Mouse (Mus musculus): ENCODE data around the gene Popdc2. TPM values are rescaled to one million over a fixed set of nuclear protein-coding genes. Genes with fewer than 3 reads are reported as not detected.

The Popdc2 gene
- polyA plus RNA-seq, 1 experiment, result 6.5 TPM

GRCm38 (mm10) chr16:38354185-38354913 lies 7.7 kb upstream of the Popdc2 start:
- H3K27ac ChIP-seq (ENCODE audit: insufficient read depth, low read depth, low read length), result no peak overlapping the region
- H3K27me3 ChIP-seq (ENCODE audit: control insufficient read depth, insufficient read depth, low read length), result no peaks in the 10 kb centered on the region
- peaks cover 2% of the 10 kb centered on the region; the same call in 1 of the 2 replicates for H3K4me1 ChIP-seq (ENCODE audit: control insufficient read depth, insufficient read depth, insufficient read length, low read length)
- WGBS, result 77% methylated on average over 5 of the region's 5 CpGs
- TF ChIP-seq POLR2A (IDR thresholded peaks at IDR 0.05; ENCODE audit: low read depth, low read length) (no peak), CTCF (IDR thresholded peaks at IDR 0.05; ENCODE audit: extremely low read depth, insufficient read length, insufficient replicate concordance, low read depth, low read length) (no peak)
- peaks cover 26% of the 10 kb centered on the region for H3K36me3 ChIP-seq (ENCODE audit: control insufficient read depth, insufficient read depth, low read length)
- H3K4me3 ChIP-seq (ENCODE audit: low read depth, low read length), result no peak overlapping the region

DNA sequence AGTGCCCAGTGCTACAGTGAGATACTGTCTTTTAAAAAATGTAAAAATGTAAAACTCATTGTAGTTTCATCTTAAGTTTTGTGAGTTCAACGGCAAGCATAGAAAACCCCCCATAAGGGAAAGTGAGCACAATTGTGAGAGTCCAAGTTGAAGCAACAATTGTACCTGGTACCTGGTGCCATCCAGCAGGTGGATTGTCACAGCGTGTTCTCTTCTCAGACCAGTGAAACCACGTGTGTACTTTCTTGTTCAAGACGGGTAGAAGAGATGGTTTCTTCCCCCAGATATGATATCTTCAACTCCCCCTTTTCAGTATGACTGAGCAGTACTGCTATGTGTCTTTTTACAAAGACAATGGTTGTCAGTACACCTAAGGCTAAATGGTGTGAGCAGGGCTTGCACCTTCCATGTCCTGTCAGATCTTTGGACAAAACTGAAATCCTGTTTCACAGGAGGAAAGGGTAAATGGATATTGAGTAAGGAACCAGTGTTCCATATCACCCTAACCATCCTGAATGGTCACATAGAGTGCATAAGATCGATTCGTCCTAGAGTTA lies 3.7 kb upstream of the Popdc2 start:
- H3K4me1 ChIP-seq (ENCODE audit: control insufficient read depth, insufficient read depth, insufficient read length, low read length), result peaks cover 3% of the 10 kb centered on the region; the same call in 1 of the 2 replicates
- 86% methylated on average over 6 of the region's 6 CpGs for WGBS
- H3K27ac ChIP-seq (ENCODE audit: insufficient read depth, low read depth, low read length), result no peak overlapping the region
- H3K27me3 ChIP-seq (ENCODE audit: control insufficient read depth, insufficient read depth, low read length), result no peaks in the 10 kb centered on the region
- TF ChIP-seq POLR2A (IDR thresholded peaks at IDR 0.05; ENCODE audit: low read depth, low read length), result no peak
- no peak for TF ChIP-seq CTCF (IDR thresholded peaks at IDR 0.05; ENCODE audit: extremely low read depth, insufficient read length, insufficient replicate concordance, low read depth, low read length)
- no peak overlapping the region for H3K4me3 ChIP-seq (ENCODE audit: low read depth, low read length)
- H3K36me3 ChIP-seq (ENCODE audit: control insufficient read depth, insufficient read depth, low read length), result peaks cover 3% of the 10 kb centered on the region; the same call in 1 of the 2 replicates

DNA sequence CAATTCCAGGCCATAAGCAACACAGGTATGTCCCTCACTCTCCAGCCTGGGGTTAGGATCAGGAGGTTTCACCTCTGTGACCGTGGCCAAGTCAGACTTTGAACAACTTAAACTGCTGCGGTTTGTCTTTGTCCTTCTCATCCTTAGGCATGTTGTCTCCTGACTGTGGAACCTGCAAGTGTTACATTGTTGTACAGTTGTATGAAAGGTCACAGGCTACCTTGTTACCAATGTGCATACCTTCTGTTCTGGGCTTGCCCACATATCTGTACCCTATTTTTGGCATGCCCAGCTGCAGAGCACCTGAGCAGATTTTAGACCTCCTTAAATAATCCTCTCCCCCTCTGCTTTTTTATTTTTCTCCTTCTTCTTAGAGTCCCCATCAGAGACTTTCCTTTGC lies 2.8 kb upstream of the Popdc2 start:
- Histone ChIP-seq H3K36me3 (ENCODE audit: control insufficient read depth, insufficient read depth, low read length) (peaks cover 3% of the 10 kb centered on the region; the same call in 1 of the 2 replicates), H3K4me3 (ENCODE audit: low read depth, low read length) (no peak overlapping the region)

GRCm38 (mm10) chr16:38359857-38360256 lies 2.2 kb upstream of the Popdc2 start:
- 52% methylated on average over 3 of the region's 3 CpGs for WGBS
- H3K27ac ChIP-seq (ENCODE audit: insufficient read depth, low read depth, low read length), result no peak overlapping the region
- TF ChIP-seq CTCF (IDR thresholded peaks at IDR 0.05; ENCODE audit: extremely low read depth, insufficient read length, insufficient replicate concordance, low read depth, low read length) (no peak), POLR2A (IDR thresholded peaks at IDR 0.05; ENCODE audit: low read depth, low read length) (no peak)
- peaks cover 3% of the 10 kb centered on the region; the same call in 1 of the 2 replicates for H3K4me1 ChIP-seq (ENCODE audit: control insufficient read depth, insufficient read depth, insufficient read length, low read length)
- H3K36me3 ChIP-seq (ENCODE audit: control insufficient read depth, insufficient read depth, low read length), result peaks cover 1% of the 10 kb centered on the region; the same call in 1 of the 2 replicates
- no peak overlapping the region for H3K4me3 ChIP-seq (ENCODE audit: low read depth, low read length)
- H3K27me3 ChIP-seq (ENCODE audit: control insufficient read depth, insufficient read depth, low read length), result no peaks in the 10 kb centered on the region

More for the DNA sequence above, 2.8 kb upstream of the Popdc2 start:
- Histone ChIP-seq H3K27me3 (ENCODE audit: control insufficient read depth, insufficient read depth, low read length) (no peaks in the 10 kb centered on the region), H3K4me1 (ENCODE audit: control insufficient read depth, insufficient read depth, insufficient read length, low read length) (peaks cover 3% of the 10 kb centered on the region; the same call in 1 of the 2 replicates), H3K27ac (ENCODE audit: insufficient read depth, low read depth, low read length) (no peak overlapping the region)
- no peak for TF ChIP-seq CTCF (IDR thresholded peaks at IDR 0.05; ENCODE audit: extremely low read depth, insufficient read length, insufficient replicate concordance, low read depth, low read length)
- TF ChIP-seq POLR2A (IDR thresholded peaks at IDR 0.05; ENCODE audit: low read depth, low read length), result no peak
- 91% methylated on average over 2 of the region's 2 CpGs for WGBS

DNA sequence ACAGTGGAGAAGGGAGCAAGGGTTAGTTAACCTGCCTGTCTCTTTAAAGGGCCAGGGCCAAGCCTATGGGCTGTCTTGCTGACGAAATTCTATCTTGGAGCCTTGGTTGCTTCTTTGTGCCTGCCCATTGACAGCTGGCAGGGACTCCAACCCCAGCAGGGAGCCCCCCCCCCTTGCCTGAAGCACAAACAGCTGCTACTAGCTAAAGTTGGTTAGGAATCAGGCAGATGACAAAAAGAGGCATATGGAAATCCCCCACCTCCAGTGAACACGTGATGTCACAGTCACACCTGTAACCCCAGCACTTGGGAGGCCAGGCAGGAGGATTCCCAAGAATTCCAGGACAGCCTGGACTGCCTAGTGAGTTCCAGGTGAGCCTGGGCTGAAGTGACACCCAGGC lies 1.7 kb upstream of the Popdc2 start:
- TF ChIP-seq CTCF (IDR thresholded peaks at IDR 0.05; ENCODE audit: extremely low read depth, insufficient read length, insufficient replicate concordance, low read depth, low read length) (no peak), POLR2A (IDR thresholded peaks at IDR 0.05; ENCODE audit: low read depth, low read length) (no peak)
- 39% methylated on average over 2 of the region's 2 CpGs for WGBS
- Histone ChIP-seq H3K27ac (ENCODE audit: insufficient read depth, low read depth, low read length) (no peak overlapping the region), H3K27me3 (ENCODE audit: control insufficient read depth, insufficient read depth, low read length) (no peaks in the 10 kb centered on the region), H3K4me1 (ENCODE audit: control insufficient read depth, insufficient read depth, insufficient read length, low read length) (peaks cover 3% of the 10 kb centered on the region; the same call in 1 of the 2 replicates), H3K4me3 (ENCODE audit: low read depth, low read length) (no peak overlapping the region), H3K36me3 (ENCODE audit: control insufficient read depth, insufficient read depth, low read length) (peaks cover 1% of the 10 kb centered on the region; the same call in 1 of the 2 replicates)

- 0 out of 2 replicates have a peak overlapping the region, but pooled peaks have one; percentile 1 for H3K27ac ChIP-seq (ENCODE audit: insufficient read depth, low read depth, low read length)
- H3K27me3 ChIP-seq (ENCODE audit: control insufficient read depth, insufficient read depth, low read length), result no peaks in the 10 kb centered on the region
- H3K4me1 ChIP-seq (ENCODE audit: control insufficient read depth, insufficient read depth, insufficient read length, low read length), result peaks cover 3% of the 10 kb centered on the region; the same call in 1 of the 2 replicates
- 79% methylated on average over 20 of the region's 20 CpGs for WGBS
- TF ChIP-seq CTCF (IDR thresholded peaks at IDR 0.05; ENCODE audit: extremely low read depth, insufficient read length, insufficient replicate concordance, low read depth, low read length) (no peak), POLR2A (IDR thresholded peaks at IDR 0.05; ENCODE audit: low read depth, low read length) (no peak)
- H3K4me3 ChIP-seq (ENCODE audit: low read depth, low read length), result peak overlapping the region; percentile 34
- H3K36me3 ChIP-seq (ENCODE audit: control insufficient read depth, insufficient read depth, low read length), result no peaks in the 10 kb centered on the region; the same call in 1 of the 2 replicates
Observed at GRCm38 (mm10) chr16:38362493-38363255, 665 bp downstream of the Popdc2 start.
